ENCODE assay signal across 11 mouse cellular contexts in the genomic region with DNA sequence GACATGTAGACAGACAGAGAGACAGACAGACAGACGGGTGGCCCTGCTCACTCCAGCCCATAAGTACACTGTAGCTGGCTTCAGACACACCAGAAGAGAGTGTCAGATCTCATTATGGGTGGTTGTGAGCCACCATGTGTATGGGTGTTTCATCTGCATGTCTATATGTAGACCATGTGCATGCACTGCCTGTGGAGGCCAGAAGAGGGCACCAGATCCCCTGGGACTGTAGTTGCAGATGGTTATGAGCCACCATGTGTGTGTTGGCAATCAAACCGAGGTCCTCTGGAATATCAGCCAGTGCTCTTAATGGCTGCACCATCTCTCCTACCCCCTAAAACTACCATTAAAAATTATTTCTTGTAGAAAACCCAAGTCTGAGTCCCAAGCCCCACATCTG. TPM values are rescaled to one million over a fixed set of nuclear protein-coding genes. Genes with fewer than 3 reads are reported as not detected.
DNase-seq lines count a peak whose midpoint lies in the region; ATAC-seq and TF ChIP-seq lines count a peak whose summit lies in the region.
"Had no signal": no experiment of that assay in that cellular context is flagged by ENCODE, and none has a peak within 500 bp of the region (broad histone marks: within the 10 kb centered on the region; RNA-seq: fewer than 3 reads in every experiment).

No protein-coding gene starts in this region.

- no peak overlapping the region for H3K27ac ChIP-seq in intestine, postnatal 0 days (ENCODE audit: low read depth, low read length)
- no peak overlapping the region for H3K27ac ChIP-seq in intestine, embryonic 15.5 days
- peak overlapping the region; percentile 44; the same call in 1 of the 2 replicates for H3K27ac ChIP-seq in liver, embryonic 16.5 days (ENCODE audit: low read length)
- H3K27ac ChIP-seq: limb, embryonic 15.5 days had no signal

- H3K4me3 ChIP-seq in intestine, postnatal 0 days (ENCODE audit: low read depth, low read length): no peak overlapping the region
- H3K4me3 ChIP-seq in intestine, embryonic 15.5 days (replicated peaks): no peak overlapping the region
- no peak overlapping the region for H3K4me3 ChIP-seq in G1E (ENCODE audit: low read depth, low read length)
- H3K4me3 ChIP-seq in liver, embryonic 16.5 days (ENCODE audit: low read depth, low read length): no peak overlapping the region
- H3K4me3 ChIP-seq: limb, embryonic 15.5 days had no signal

- no peak overlapping the region for H3K4me2 ChIP-seq in intestine, postnatal 0 days (replicated peaks; ENCODE audit: low read depth)
- H3K4me2 ChIP-seq in intestine, embryonic 15.5 days (replicated peaks): no peak overlapping the region
- peak overlapping the region; percentile 13; the same call in 1 of the 2 replicates for H3K4me2 ChIP-seq in liver, embryonic 16.5 days (ENCODE audit: low read depth, low read length)
- H3K4me2 ChIP-seq: limb, embryonic 15.5 days had no signal

- intact Hi-C loops in heart, postnatal 25 days (cut with DNase I): no loop called here

- no peaks in the 10 kb centered on the region for H3K36me3 ChIP-seq in intestine, postnatal 0 days (ENCODE audit: control insufficient read depth, insufficient read depth)
- no peaks in the 10 kb centered on the region for H3K36me3 ChIP-seq in intestine, embryonic 15.5 days
- H3K36me3 ChIP-seq in G1E (replicated peaks): no peaks in the 10 kb centered on the region
- H3K36me3 ChIP-seq in liver, embryonic 16.5 days (ENCODE audit: control insufficient read depth, insufficient read depth): no peaks in the 10 kb centered on the region
- H3K36me3 ChIP-seq: limb, embryonic 15.5 days had no signal

- 93% methylated on average over 2 of the region's 2 CpGs for WGBS in intestine, postnatal 0 days
- WGBS in intestine, embryonic 15.5 days: 87% methylated on average over 2 of the region's 2 CpGs
- WGBS in liver, embryonic 16.5 days (ENCODE audit: insufficient replicate concordance): 70% methylated on average over 2 of the region's 2 CpGs

- H3K4me1 ChIP-seq in intestine, postnatal 0 days (replicated peaks; ENCODE audit: control insufficient read depth, insufficient read depth, low read length): no peaks in the 10 kb centered on the region
- H3K4me1 ChIP-seq in intestine, embryonic 15.5 days (replicated peaks): no peaks in the 10 kb centered on the region
- no peaks in the 10 kb centered on the region for H3K4me1 ChIP-seq in G1E (ENCODE audit: insufficient read depth, low read depth, low read length)
- H3K4me1 ChIP-seq in liver, embryonic 16.5 days (ENCODE audit: control insufficient read depth, low read depth, low read length): no peaks in the 10 kb centered on the region
- H3K4me1 ChIP-seq: limb, embryonic 15.5 days had no signal

- H3K9me3 ChIP-seq in intestine, postnatal 0 days (ENCODE audit: control insufficient read depth): no peaks in the 10 kb centered on the region
- H3K9me3 ChIP-seq in intestine, embryonic 15.5 days: no peaks in the 10 kb centered on the region
- H3K9me3 ChIP-seq in G1E (replicated peaks): peaks cover 6% of the 10 kb centered on the region
- no peaks in the 10 kb centered on the region for H3K9me3 ChIP-seq in liver, embryonic 16.5 days (replicated peaks; ENCODE audit: control insufficient read depth, low read length)
- H3K9me3 ChIP-seq: limb, embryonic 15.5 days had no signal

- no peak for ATAC-seq in intestine, postnatal 0 days
- ATAC-seq in intestine, embryonic 15.5 days: no peak
- no peak for ATAC-seq in G1E (ENCODE audit: extremely low read depth, insufficient number of reproducible peaks, low FRiP score, poor library complexity, severe bottlenecking)
- no peak for ATAC-seq in liver, embryonic 16.5 days (ENCODE audit: low read depth)

- peak; percentile 36 for DNase-seq in 3T3-L1 (ENCODE audit: low read depth, low spot score)
- DNase-seq in G1E (ENCODE audit: low spot score): no peak
- no peak for DNase-seq in right cerebral cortex, adult 2 months (ENCODE audit: low spot score in 2 of 2)
- no peak for DNase-seq in heart, postnatal 25 days (ENCODE audit: low spot score)
- no peak for DNase-seq in frontal cortex, adult 2 months (ENCODE audit: extremely low spot score in 1 of 2, low spot score in 1 of 2)
- DNase-seq: cerebellum, adult 9-10 months had no signal

- no peak overlapping the region for H3K9ac ChIP-seq in intestine, postnatal 0 days (ENCODE audit: low read depth, low read length)
- no peak overlapping the region for H3K9ac ChIP-seq in intestine, embryonic 15.5 days
- no peak overlapping the region for H3K9ac ChIP-seq in liver, embryonic 16.5 days (ENCODE audit: low read depth, low read length)
- H3K9ac ChIP-seq: limb, embryonic 15.5 days had no signal

- no peaks in the 10 kb centered on the region for H3K27me3 ChIP-seq in intestine, postnatal 0 days (replicated peaks; ENCODE audit: control insufficient read depth, insufficient read depth, low read length)
- H3K27me3 ChIP-seq in intestine, embryonic 15.5 days (replicated peaks): no peaks in the 10 kb centered on the region
- peaks cover 2% of the 10 kb centered on the region; the same call in 1 of the 2 replicates for H3K27me3 ChIP-seq in G1E (ENCODE audit: insufficient read depth, low read length)
- H3K27me3 ChIP-seq in liver, embryonic 16.5 days (ENCODE audit: control insufficient read depth, insufficient read depth, low read depth, low read length): no peaks in the 10 kb centered on the region
- H3K27me3 ChIP-seq: limb, embryonic 15.5 days had no signal

- TF ChIP-seq CTCF in intestine, postnatal 0 days (IDR thresholded peaks at IDR 0.05; ENCODE audit: low read depth): peak; percentile 52
- TF ChIP-seq CTCF in G1E (IDR thresholded peaks at IDR 0.05; ENCODE audit: low read depth, low read length): peak; percentile 35

RNA-seq across cellular contexts. Expression of a gene that starts 11.8 kb away (rescaled TPM):
- 2.7 and 3.7 TPM in 2 replicates for polyA plus RNA-seq in intestine, postnatal 0 days (2015; fragmentation: Nextera tagmentation; extraction: Ambion mirVana)
- polyA plus RNA-seq in intestine, embryonic 15.5 days (2015; fragmentation: Nextera tagmentation; extraction: Ambion mirVana): 1.7 and 1.8 TPM in 2 replicates
- total RNA-seq in G1E (2014; fragmentation: Nextera tagmentation) (not detected in 2 replicates), G1E (2017) (0.12 and 0.22 TPM in 2 replicates)
- 0.03 TPM in 1 of 2 replicates, not detected in the other for polyA plus RNA-seq in G1E (2012)
- 4.1 and 4.3 TPM in 2 replicates for polyA plus RNA-seq in liver, embryonic 16.5 days (2015; fragmentation: Nextera tagmentation; extraction: Ambion mirVana)
- total RNA-seq in heart, postnatal 25 days (2021): under 1 TPM; 0.34 to 0.52 TPM
- 0.23 and 0.64 TPM in 2 replicates for polyA plus RNA-seq in frontal cortex, adult 2 months (2012; rRNA removed)

RNA-seq across cellular contexts. Expression of a gene that starts 30.6 kb away (rescaled TPM):
- 1.8 and 3.1 TPM in 2 replicates for polyA plus RNA-seq in intestine, postnatal 0 days (2015; fragmentation: Nextera tagmentation; extraction: Ambion mirVana)
- 1.7 and 2.1 TPM in 2 replicates for polyA plus RNA-seq in intestine, embryonic 15.5 days (2015; fragmentation: Nextera tagmentation; extraction: Ambion mirVana)
- 5.5 and 5.8 TPM in 2 replicates for total RNA-seq in G1E (2014; fragmentation: Nextera tagmentation)
- total RNA-seq in G1E (2017): 20.5 and 22.1 TPM in 2 replicates
- polyA plus RNA-seq in G1E (2012): 0.24 and 0.46 TPM in 2 replicates
- 6.1 and 6.7 TPM in 2 replicates for polyA plus RNA-seq in liver, embryonic 16.5 days (2015; fragmentation: Nextera tagmentation; extraction: Ambion mirVana)
- 1 to 10 TPM; 6.9 to 7.1 TPM for total RNA-seq in heart, postnatal 25 days (2021)
- polyA plus RNA-seq in frontal cortex, adult 2 months (2012; rRNA removed): 7.0 and 8.1 TPM in 2 replicates
- polyA plus RNA-seq: neural tube, embryonic 11.5 days had no signal

RNA-seq across cellular contexts. Expression of a gene that starts 57.8 kb away (rescaled TPM):
- 13.9 and 15.8 TPM in 2 replicates for polyA plus RNA-seq in intestine, postnatal 0 days (2015; fragmentation: Nextera tagmentation; extraction: Ambion mirVana)
- polyA plus RNA-seq in intestine, embryonic 15.5 days (2015; fragmentation: Nextera tagmentation; extraction: Ambion mirVana): 14.0 and 14.7 TPM in 2 replicates
- 7.3 and 9.3 TPM in 2 replicates for total RNA-seq in G1E (2014; fragmentation: Nextera tagmentation)
- 99.6 and 123 TPM in 2 replicates for total RNA-seq in G1E (2017)
- 0.91 and 1.5 TPM in 2 replicates for polyA plus RNA-seq in G1E (2012)
- 28.6 and 30.3 TPM in 2 replicates for polyA plus RNA-seq in liver, embryonic 16.5 days (2015; fragmentation: Nextera tagmentation; extraction: Ambion mirVana)
- total RNA-seq in heart, postnatal 25 days (2021): 10 to 100 TPM; 12.5 to 15.6 TPM
- 14.6 and 21.5 TPM in 2 replicates for polyA plus RNA-seq in frontal cortex, adult 2 months (2012; rRNA removed)
